Mouse (Mus musculus): ENCODE measurements around the gene Pdcl2.

The Pdcl2 gene

DNA sequence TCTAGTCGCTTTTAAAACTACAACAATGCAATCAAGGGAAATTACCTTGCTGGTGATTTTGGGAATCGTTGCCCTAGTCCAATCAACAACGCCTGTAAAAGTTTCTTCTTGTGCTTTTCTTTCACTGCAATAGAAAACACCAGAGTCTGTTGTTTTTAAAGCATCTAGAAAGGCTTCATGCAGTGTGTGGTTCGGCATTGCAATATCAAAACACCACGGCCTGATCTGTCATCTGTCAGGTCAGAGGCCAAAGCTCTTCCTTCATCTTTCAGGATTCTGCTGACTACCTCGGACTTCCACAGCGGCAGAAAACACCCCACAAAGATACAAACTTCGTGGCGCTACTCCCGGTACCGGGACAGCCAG lies 27.6 kb downstream of the Pdcl2 start:
- DNase-seq, result no peak

DNA sequence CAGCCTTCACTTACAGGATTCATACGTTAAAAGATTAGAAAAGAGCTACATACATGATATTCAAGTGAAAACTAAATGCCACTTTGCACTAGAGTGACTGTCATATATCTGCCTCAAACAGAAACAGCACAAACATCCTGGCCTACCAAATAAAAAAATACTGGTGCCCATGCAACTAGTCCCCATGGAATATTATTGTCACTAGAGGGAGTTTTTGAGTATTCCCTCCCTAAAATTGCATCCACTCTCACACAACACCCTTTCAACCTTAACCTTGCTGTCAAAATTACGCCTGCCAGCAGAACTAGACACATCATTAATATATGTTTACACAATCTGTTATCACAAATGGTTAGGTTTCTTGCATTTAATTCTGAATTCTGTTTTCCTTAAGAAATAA lies 28.9 kb downstream of the Pdcl2 start:
- no peak for DNase-seq

DNA sequence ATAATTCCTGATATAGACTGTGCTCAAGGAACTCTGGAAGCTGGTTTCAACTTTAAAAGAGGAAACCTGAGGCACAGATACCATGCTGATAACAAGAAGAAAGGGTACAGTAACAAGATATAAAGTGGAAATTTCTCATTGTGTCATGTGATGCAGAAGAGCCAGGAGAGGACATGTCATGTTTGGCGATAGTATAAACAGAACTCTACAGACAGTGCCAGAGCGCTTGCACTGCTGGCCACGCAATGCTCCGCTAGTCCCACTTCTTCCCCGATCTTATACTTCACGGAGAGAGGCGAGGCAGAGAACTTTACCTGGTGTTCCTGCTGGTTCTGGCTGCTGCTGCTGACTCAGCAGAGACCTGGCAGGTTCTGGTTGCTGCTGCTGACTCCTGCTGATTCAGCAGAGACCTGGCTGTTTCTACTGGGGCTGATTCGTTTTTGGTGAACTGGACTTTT lies 41.7 kb downstream of the Pdcl2 start:
- DNase-seq, result peak in 1 of 2 experiments; percentile 14

DNA sequence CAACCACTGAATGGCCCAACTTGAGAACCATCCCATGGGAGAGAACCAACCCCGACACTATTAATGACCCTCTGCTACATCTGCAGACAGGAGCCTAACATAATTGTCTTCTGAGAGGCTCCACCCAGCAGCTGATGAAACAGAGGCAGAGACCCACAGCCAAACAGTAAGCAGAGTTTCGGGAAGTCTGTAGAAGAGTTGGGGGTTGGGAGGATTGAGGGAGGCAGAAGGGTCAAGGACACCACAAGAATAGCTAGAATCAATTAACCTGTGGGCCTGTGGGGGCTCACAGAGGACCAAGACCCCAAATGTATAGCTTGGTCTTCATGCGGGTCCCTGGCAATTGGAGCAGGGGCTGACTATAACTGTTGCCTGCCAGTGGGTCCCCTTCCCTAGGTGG lies 42.7 kb downstream of the Pdcl2 start:
- no peak for DNase-seq

DNA sequence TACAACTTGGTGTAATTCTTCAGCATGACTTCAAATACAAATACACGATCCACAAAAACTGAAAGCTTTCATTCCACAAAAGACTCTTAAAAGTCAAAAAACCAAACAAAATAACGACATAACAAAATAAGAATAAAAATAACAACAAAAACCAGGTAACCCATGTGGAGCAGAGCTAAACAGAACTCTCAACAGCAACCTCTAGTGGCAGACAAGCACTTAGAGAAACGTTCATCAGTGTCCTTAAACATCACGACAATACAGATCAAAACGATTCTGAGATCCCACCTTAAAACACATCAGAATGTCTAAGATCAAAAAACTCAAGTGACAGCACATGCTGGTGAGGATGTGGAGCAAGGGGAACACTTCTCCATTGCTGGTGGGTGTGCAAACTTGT lies 43.9 kb downstream of the Pdcl2 start:
- DNase-seq, result no peak

DNA sequence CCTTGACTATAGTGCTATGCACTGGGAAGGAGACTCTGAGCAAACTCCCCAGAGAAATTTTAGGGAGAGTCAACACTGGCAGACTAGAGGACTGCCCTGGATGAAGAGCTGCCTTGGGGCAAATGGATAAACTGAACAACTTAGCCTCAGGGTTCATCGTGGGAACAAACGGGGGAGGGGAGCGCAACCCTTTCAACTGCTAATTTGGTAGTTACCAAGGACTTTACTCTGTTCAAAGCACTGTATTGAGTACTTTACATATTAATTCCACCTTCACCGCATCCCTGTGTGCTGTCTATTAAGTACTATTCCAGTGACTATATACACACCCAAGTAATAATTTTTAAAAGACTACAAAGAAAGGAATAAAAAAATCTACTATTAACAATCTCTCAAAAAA lies 45.3 kb downstream of the Pdcl2 start:
- DNase-seq, result no peak

DNA sequence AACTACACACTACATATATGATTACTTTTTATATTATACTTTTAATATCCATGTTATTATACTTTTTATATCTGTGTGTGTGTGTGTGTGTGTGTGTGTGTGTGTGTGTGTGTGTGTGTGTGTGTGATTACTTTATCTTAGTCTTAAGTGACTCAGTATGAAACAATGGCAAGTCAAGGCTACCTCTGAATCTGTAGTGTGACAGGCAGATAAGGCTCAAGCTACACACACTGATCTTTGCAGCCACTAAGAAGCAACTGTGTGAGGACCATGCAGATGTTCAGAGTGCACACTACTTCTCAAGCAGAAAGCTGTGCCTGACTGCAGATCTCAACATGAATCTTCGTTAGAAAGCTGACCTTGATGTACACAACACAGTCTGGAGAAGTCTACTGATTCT lies 47.1 kb downstream of the Pdcl2 start:
- no peak for DNase-seq

DNA sequence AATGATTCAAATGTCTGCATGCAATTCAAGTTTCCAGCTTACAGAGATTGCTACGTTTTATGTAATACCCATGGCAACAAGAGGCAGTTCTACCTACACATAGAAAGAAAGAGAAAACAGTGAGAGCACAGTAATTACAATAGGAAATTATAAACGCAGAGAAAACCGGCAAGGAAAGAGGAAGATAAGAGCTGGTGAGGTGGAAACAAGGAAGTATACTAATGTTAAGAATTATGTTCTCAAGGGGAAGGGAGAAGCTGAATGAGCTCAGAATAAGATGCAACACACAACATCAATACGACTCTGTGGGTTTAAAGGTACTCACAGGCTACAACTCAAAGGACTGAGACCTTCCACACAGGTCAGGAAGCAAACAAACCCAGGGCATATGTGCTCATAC lies 56.0 kb downstream of the Pdcl2 start:
- DNase-seq, result no peak

Data from cerebellum, postnatal 10 days (tissue).